Mouse (Mus musculus): Measurements from ENCODE around the gene Tuba1b. TPM values are rescaled to one million over a fixed set of nuclear protein-coding genes. Genes with fewer than 3 reads are reported as not detected.

Tuba1b gene
- polyA plus RNA-seq, 1 experiment from 2014 or later: 1,598 TPM

- peaks cover 16% of the 10 kb centered on the region for H3K4me1 ChIP-seq
- under 1% methylated on average over 82 of the region's 82 CpGs for WGBS
Observed at GRCm38 (mm10) chr15:98917538-98918498, 16.5 kb downstream of the Tuba1b start, which contains the start of gene Lmbr1l. Lmbr1l (minus strand) TSS chr15:98918231.

GRCm38 (mm10) chr15:98917091-98917490 is 17.3 kb downstream of the Tuba1b start:
- H3K27me3 ChIP-seq: no peaks in the 10 kb centered on the region
- ATAC-seq (ENCODE audit: insufficient number of reproducible peaks, insufficient read depth, low FRiP score, low TSS enrichment): no peak

More at GRCm38 (mm10) chr15:98917538-98918498, 16.5 kb downstream of the Tuba1b start, which contains the start of gene Lmbr1l:
- Histone ChIP-seq H3K27me3 (no peaks in the 10 kb centered on the region), H3K9ac (peak within 1 kb of the TSS; percentile 75), H3K9me3 (no peaks in the 10 kb centered on the region), H3K36me3 (peaks cover 18% of the 10 kb centered on the region), H3K27ac (peak within 1 kb of the TSS; percentile 95), H3K4me3 (peak within 1 kb of the TSS; percentile 86), H3K4me2 (replicated peaks) (peak within 1 kb of the TSS; percentile 84)
- ATAC-seq (ENCODE audit: insufficient number of reproducible peaks, insufficient read depth, low FRiP score, low TSS enrichment): peak; percentile 98

GRCm38 (mm10) chr15:98916016-98916415 is 18.3 kb downstream of the Tuba1b start:
- Histone ChIP-seq H3K4me3 (peak overlapping the region; percentile 86; the same call in 1 of the 2 replicates), H3K4me1 (peaks cover 16% of the 10 kb centered on the region), H3K27me3 (no peaks in the 10 kb centered on the region), H3K27ac (no peak overlapping the region), H3K9ac (peak overlapping the region; percentile 75; the same call in 1 of the 2 replicates), H3K4me2 (replicated peaks) (peak overlapping the region; percentile 84), H3K9me3 (no peaks in the 10 kb centered on the region), H3K36me3 (peaks cover 36% of the 10 kb centered on the region)
- WGBS: 87% methylated on average over 4 of the region's 4 CpGs
- ATAC-seq (ENCODE audit: insufficient number of reproducible peaks, insufficient read depth, low FRiP score, low TSS enrichment): no peak

More at GRCm38 (mm10) chr15:98917091-98917490, 17.3 kb downstream of the Tuba1b start:
- Histone ChIP-seq H3K36me3 (peaks cover 26% of the 10 kb centered on the region), H3K4me2 (replicated peaks) (peak overlapping the region; percentile 84), H3K4me1 (peaks cover 16% of the 10 kb centered on the region), H3K27ac (peak overlapping the region; percentile 95), H3K9ac (peak overlapping the region; percentile 75), H3K4me3 (peak overlapping the region; percentile 86), H3K9me3 (no peaks in the 10 kb centered on the region)
- 0% methylated on average over 14 of the region's 14 CpGs for WGBS

GRCm38 (mm10) chr15:98914903-98915302 is 19.5 kb downstream of the Tuba1b start:
- WGBS: 93% methylated on average over 6 of the region's 6 CpGs
- Histone ChIP-seq H3K36me3 (peaks cover 44% of the 10 kb centered on the region), H3K4me1 (peaks cover 16% of the 10 kb centered on the region)

DNA sequence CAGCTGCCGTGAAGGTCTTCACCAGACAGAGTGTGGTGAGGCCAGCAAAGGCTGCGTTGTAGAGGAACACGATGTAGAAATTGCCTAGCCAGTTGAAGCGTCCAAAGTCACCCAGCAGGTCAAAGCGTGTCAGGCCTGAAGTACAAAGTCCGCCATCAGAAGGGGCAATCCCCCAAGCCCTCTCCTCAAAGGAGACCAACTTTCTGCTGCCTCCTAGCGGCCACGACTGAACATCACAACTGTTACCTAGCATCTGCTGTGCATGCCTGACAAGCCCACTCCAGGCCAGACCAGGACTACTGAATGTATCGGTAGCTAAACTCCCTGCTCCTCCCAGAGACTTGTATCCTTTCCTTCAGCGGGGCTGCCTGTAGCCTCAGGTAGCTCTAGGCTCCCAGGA is 29.7 kb downstream of the Tuba1b start:
- no peak overlapping the region for H3K4me2 ChIP-seq (replicated peaks)
- H3K27ac ChIP-seq: no peak overlapping the region
- peaks cover 55% of the 10 kb centered on the region for H3K36me3 ChIP-seq
- H3K9ac ChIP-seq: no peak overlapping the region
- H3K4me1 ChIP-seq: no peaks in the 10 kb centered on the region
- no peak for ATAC-seq (ENCODE audit: insufficient number of reproducible peaks, insufficient read depth, low FRiP score, low TSS enrichment)
- WGBS: 31% methylated on average over 10 of the region's 10 CpGs
- H3K27me3 ChIP-seq: peaks cover 10% of the 10 kb centered on the region
- H3K4me3 ChIP-seq: no peak overlapping the region
- no peaks in the 10 kb centered on the region for H3K9me3 ChIP-seq

More at GRCm38 (mm10) chr15:98914903-98915302, 19.5 kb downstream of the Tuba1b start:
- no peak overlapping the region for H3K4me2 ChIP-seq (replicated peaks)
- H3K9me3 ChIP-seq: no peaks in the 10 kb centered on the region
- no peak overlapping the region for H3K27ac ChIP-seq
- no peak overlapping the region for H3K4me3 ChIP-seq
- no peaks in the 10 kb centered on the region for H3K27me3 ChIP-seq
- no peak for ATAC-seq (ENCODE audit: insufficient number of reproducible peaks, insufficient read depth, low FRiP score, low TSS enrichment)
- no peak overlapping the region for H3K9ac ChIP-seq

DNA sequence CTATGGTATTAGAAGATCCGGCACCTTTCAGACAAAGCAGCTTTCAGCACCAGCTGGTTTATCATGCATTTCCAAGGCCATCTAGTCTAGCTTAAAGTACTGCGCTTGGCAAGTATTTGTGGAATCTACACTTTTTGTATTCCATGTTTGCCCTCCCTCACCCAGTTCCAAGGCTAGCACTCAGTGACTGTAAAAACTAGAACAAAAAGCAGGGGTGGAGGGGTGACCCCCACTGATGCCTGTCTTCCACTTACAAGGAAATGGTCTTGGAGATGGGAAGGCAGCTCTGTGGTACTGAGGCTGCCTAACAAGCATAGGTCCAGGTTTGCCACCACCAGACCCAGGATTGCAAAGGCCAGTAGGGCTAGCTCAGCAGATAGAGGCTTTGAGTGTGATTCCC is 31.8 kb downstream of the Tuba1b start:
- no peak for ATAC-seq (ENCODE audit: insufficient number of reproducible peaks, insufficient read depth, low FRiP score, low TSS enrichment)
- H3K9me3 ChIP-seq: no peaks in the 10 kb centered on the region
- peaks cover 34% of the 10 kb centered on the region for H3K36me3 ChIP-seq
- 93% methylated on average over 2 of the region's 2 CpGs for WGBS
- H3K4me3 ChIP-seq: no peak overlapping the region
- peaks cover 29% of the 10 kb centered on the region for H3K27me3 ChIP-seq
- no peak overlapping the region for H3K9ac ChIP-seq
- H3K4me1 ChIP-seq: peaks cover 10% of the 10 kb centered on the region
- no peak overlapping the region for H3K27ac ChIP-seq
- no peak overlapping the region for H3K4me2 ChIP-seq (replicated peaks)

GRCm38 (mm10) chr15:98901530-98901929 is 32.8 kb downstream of the Tuba1b start:
- Histone ChIP-seq H3K9ac (no peak overlapping the region), H3K4me2 (replicated peaks) (no peak overlapping the region), H3K27ac (no peak overlapping the region), H3K9me3 (no peaks in the 10 kb centered on the region), H3K4me3 (no peak overlapping the region), H3K36me3 (peaks cover 24% of the 10 kb centered on the region), H3K4me1 (peaks cover 12% of the 10 kb centered on the region), H3K27me3 (peaks cover 40% of the 10 kb centered on the region)
- WGBS: 55% methylated on average over 1 of the region's 1 CpGs
- no peak for ATAC-seq (ENCODE audit: insufficient number of reproducible peaks, insufficient read depth, low FRiP score, low TSS enrichment)

- Histone ChIP-seq H3K27ac (no peak within 1 kb of the TSS), H3K4me3 (peak within 1 kb of the TSS; percentile 24), H3K9ac (0 out of 2 replicates have a peak within 1 kb of the TSS, but pooled peaks have one; percentile 26), H3K4me2 (replicated peaks) (peak within 1 kb of the TSS; percentile 42), H3K27me3 (peaks cover 74% of the 10 kb centered on the region), H3K4me1 (peaks cover 33% of the 10 kb centered on the region), H3K9me3 (no peaks in the 10 kb centered on the region), H3K36me3 (peaks cover 3% of the 10 kb centered on the region; the same call in 1 of the 2 replicates)
- 1% methylated on average over 41 of the region's 41 CpGs for WGBS
- no peak for ATAC-seq (ENCODE audit: insufficient number of reproducible peaks, insufficient read depth, low FRiP score, low TSS enrichment)
Observed at GRCm38 (mm10) chr15:98897928-98898800, 36.2 kb downstream of the Tuba1b start, which contains the start of gene Dhh. Dhh (minus strand) TSS chr15:98898540.

GRCm38 (mm10) chr15:98897495-98897894 is 36.9 kb downstream of the Tuba1b start:
- Histone ChIP-seq H3K36me3 (no peaks in the 10 kb centered on the region), H3K27me3 (peaks cover 81% of the 10 kb centered on the region), H3K9ac (no peak overlapping the region), H3K27ac (no peak overlapping the region), H3K4me2 (replicated peaks) (peak overlapping the region; percentile 42), H3K4me1 (peaks cover 33% of the 10 kb centered on the region), H3K4me3 (no peak overlapping the region), H3K9me3 (no peaks in the 10 kb centered on the region)
- WGBS: 1% methylated on average over 10 of the region's 10 CpGs
- ATAC-seq (ENCODE audit: insufficient number of reproducible peaks, insufficient read depth, low FRiP score, low TSS enrichment): no peak

DNA sequence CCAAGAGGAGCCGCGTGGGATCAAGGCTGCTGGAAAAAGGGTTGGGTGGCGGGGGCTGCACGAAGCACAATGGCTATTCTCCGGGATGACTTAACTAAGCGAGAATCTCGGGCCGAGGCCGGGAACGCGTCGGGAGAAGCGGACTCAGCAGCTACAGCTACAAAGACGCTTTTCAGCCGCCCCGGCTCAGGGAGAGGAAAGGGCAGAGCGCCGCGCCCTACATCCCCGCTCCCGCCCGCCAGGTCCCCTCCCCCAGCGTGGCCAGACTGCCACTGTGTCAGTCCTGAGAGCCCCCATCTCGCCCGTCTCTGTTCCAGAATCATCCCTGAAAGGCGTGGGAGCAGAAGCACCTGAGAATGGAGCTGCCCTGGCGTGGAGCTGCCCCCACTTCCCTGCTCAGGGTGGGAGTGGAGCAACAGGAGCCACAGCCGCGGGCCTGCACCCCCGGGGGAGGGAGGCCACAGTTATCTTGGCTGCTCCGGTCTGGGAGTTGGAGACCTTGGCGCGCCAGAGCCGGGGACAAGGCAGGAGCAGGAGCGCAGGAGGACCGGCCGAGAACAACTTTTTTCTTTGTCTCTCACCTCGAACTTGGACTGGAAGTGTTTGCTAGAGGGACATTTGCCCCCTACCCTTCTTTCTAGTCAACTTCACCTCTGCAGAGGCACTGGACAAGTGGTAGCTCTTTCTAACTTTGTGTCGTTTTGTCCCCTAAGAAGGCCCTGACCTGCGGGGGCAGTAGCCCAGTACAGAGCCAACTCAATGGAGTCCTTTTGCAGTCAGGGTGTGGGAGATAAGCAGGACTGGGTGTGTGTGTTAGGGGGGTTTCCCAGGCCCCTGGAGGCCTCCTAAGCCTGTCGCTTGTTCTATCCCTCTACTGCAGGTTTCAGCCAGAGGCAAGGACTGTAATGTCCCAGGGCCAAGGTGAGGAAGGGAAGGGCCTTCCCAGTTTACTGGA is 38.5 kb downstream of the Tuba1b start:
- ATAC-seq (ENCODE audit: insufficient number of reproducible peaks, insufficient read depth, low FRiP score, low TSS enrichment): no peak
- H3K27me3 ChIP-seq: peaks cover 95% of the 10 kb centered on the region
- peak overlapping the region; percentile 47 for H3K4me2 ChIP-seq (replicated peaks)
- 3% methylated on average over 41 of the region's 41 CpGs for WGBS
- no peak overlapping the region for H3K27ac ChIP-seq
- peak overlapping the region; percentile 52 for H3K4me3 ChIP-seq
- H3K36me3 ChIP-seq: no peaks in the 10 kb centered on the region
- H3K9me3 ChIP-seq: no peaks in the 10 kb centered on the region
- H3K9ac ChIP-seq: peak overlapping the region; percentile 42
- peaks cover 37% of the 10 kb centered on the region for H3K4me1 ChIP-seq
